Mouse (Mus musculus) ES-E14 (cell line): ENCODE results near the gene Cdc42bpg.

Experiments used
- MAFK ChIP-seq: IDR thresholded peaks from 2 replicates; pipeline ENCODE4 v1.6.1; 2014; ENCODE audit warnings: mild to moderate bottlenecking, low read depth, low read length, inconsistent platforms; ENCODE audit not compliant: insufficient read depth
- ZC3H11A ChIP-seq: IDR thresholded peaks from 2 replicates; pipeline ENCODE4 v1.6.1; 2012; ENCODE audit warnings: low read depth, mild to moderate bottlenecking, inconsistent platforms, low read length, borderline replicate concordance

DNA sequence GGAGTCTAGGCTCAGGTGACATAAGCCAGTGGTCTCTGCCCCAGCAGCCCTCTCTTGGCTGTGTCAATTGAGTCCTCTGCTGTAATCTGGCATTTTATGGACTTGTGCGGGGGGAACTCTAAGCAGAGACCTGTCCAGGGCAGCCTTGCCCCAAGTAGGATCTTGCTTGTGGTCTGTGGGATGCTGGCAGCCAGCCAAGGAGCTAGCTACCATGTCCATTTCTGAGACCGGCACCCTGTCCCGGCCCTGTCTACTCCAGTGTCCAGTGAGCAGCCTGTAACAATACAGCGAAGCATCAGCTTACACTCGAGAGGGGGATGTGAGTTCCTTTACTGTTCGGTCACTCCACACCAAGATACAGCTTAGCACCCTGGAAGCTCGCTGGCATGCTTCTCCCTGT lies 47.8 kb downstream of the Cdc42bpg start:
- TF ChIP-seq MAFK (no peak), ZC3H11A (no peak)
